Mouse (Mus musculus) T-helper 17 cell (primary cell): Measurements from ENCODE around the gene Myo15b.

Experiments used
- in situ Hi-C, 2 experiments: fragments of 300-600 bp; cut with MboI, MseI; formaldehyde crosslinking; loops; 1 replicate in 1 of 2; 2 replicates in 1 of 2; pipeline ENCODE4 v1.15.1; 2025; ENCODE audit warnings: high pct_unique_total_duplicates in 2 of 2

Gene Myo15b

GRCm38 (mm10) chr11:115859143-115859945 lies 1.1 kb downstream of the Myo15b start:
- in situ Hi-C loops, result no loop called here

GRCm38 (mm10) chr11:115863895-115864294 lies 5.7 kb downstream of the Myo15b start:
- in situ Hi-C loops, result no loop called here

- in situ Hi-C loops, result no loop called here
These were observed 11.2 kb downstream of the Myo15b start for GRCm38 (mm10) chr11:115869393-115869792.

GRCm38 (mm10) chr11:115872437-115872836 lies 14.2 kb downstream of the Myo15b start:
- in situ Hi-C loops, result no loop called here

DNA sequence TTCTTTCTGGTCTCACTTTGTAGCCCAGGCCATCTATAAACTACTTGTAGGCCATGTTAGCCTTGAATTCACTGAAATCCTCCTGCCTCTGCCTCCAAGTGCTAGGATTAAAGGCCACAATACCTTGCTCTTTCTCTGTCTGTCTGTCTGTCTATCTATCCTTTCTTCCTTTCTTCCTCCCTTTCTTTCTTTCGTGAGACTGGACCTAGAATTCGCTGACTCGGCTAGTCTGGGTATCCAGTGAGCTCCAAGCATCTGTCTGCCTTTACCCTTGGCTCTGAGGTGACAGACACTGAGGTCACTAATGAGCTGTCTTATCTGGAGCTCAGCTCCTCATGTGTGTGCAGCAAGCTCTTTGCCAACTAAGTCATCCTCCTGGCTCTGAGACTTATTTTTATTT lies 17.7 kb downstream of the Myo15b start:
- in situ Hi-C loops, result loop anchor here in 1 of 2 experiments (5.0 kb wide), 1 partner anchor 154 kb away; no protein-coding TSS in a partner anchor

DNA sequence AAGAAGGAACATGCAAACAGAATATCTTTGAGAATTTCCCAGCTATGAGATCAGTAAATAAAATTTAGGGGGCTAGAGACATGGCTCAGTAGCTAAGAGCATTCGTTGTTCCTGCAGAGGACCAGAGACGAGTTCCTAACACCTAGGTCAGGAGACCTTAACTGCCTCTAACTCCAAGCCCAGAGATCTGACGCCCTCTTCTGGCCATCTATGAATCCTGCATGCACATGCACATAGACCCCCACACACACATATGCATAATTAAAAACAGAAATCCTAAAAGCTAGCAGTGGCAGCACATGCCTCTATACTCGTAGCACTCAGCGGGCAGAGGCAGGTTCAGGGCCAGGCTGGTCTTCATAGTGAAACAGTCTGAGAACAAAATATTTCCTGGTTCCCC lies 18.2 kb downstream of the Myo15b start:
- in situ Hi-C loops, result loop anchor here in 1 of 2 experiments (5.0 kb wide), 1 partner anchor 154 kb away; no protein-coding TSS in a partner anchor

DNA sequence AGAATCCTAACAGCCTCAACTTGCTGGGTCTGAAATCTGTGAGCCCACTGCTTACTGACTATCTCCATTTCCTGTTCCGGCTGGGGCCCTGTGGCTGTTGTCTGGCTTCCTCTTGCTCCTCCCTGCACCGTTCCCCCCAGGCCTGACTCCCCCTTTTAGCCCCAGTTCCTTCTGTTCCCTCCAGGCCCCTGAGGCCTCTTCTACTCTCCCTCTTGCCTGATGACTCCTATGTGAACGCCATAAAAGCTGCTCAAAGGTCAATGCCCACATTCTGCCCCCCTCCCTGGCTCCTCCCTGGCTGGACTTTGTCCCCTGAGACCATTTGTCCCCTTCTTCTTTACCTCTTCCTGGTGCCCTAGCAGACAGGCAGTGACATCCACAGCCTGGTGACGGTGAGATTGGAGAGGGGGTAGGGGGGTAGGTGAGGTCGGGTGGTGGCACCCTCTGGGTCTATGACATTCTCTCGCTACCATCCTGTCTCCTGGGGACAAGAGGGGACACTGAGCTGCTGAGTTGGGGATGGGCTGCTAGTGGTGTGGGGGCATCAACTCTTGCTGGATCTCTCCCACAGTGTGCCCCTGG lies 19.1 kb downstream of the Myo15b start:
- in situ Hi-C loops, result loop anchor here in 1 of 2 experiments (5.0 kb wide), 1 partner anchor 155 kb away; no protein-coding TSS in a partner anchor

- in situ Hi-C loops, result loop anchor here in 1 of 2 experiments (5.0 kb wide), 1 partner anchor 156 kb away; no protein-coding TSS in a partner anchor
These were observed 19.9 kb downstream of the Myo15b start for GRCm38 (mm10) chr11:115878071-115878470.

- in situ Hi-C loops, result no loop called here
These were observed 22.8 kb downstream of the Myo15b start for GRCm38 (mm10) chr11:115881002-115881401.

- in situ Hi-C loops, result no loop called here
These were observed 25.0 kb downstream of the Myo15b start for GRCm38 (mm10) chr11:115883251-115883650.

- in situ Hi-C loops, result no loop called here
These were observed 26.2 kb downstream of the Myo15b start for GRCm38 (mm10) chr11:115884361-115884760.

GRCm38 (mm10) chr11:115885281-115885680 lies 27.1 kb downstream of the Myo15b start:
- in situ Hi-C loops, result no loop called here

DNA sequence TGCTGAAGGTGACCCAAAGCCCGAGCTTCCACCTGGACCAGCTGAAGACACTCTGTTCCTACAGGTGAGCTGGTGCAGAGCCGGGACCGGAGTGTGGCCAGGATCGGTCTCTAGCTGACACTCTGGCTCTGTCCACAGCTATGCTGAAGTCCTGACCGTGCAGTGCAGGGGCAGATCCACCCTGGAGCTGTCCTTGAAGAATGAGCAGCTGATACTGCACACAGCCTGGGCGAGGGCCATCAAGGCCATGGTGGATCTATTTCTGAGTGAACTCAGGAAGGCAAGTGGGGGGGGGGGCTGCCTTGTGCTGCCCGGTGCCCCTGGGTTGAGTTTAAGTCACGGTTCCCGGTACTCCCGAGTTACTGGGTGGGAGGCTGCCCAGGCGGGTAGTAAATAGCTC lies 28.2 kb downstream of the Myo15b start:
- in situ Hi-C loops, result no loop called here

DNA sequence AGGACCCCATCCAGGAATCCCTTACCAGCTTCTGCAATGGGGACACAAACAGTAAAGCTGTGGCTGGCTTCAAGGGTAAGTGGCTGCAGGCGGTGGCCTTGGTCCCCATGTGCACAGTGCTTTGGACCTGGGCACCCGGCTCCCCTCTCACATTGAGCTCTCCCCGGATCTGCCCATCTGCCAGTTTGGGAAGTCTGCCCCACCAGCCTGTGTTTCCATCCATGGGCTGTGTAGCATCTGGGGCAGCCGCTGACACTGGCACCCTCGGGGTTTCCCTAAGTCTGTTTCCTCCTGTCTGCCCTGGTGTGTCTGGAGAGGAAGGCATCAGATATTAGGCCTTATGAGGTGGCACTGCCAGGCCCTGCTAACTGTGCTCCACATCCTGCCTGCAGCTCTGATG lies 29.8 kb downstream of the Myo15b start:
- in situ Hi-C loops, result no loop called here

GRCm38 (mm10) chr11:115889159-115889558 lies 31.0 kb downstream of the Myo15b start:
- in situ Hi-C loops, result no loop called here

GRCm38 (mm10) chr11:115892213-115892612 lies 34.0 kb downstream of the Myo15b start:
- in situ Hi-C loops, result loop anchor here in 1 of 2 experiments (10.0 kb wide), 1 partner anchor 563 kb away; no protein-coding TSS in a partner anchor

DNA sequence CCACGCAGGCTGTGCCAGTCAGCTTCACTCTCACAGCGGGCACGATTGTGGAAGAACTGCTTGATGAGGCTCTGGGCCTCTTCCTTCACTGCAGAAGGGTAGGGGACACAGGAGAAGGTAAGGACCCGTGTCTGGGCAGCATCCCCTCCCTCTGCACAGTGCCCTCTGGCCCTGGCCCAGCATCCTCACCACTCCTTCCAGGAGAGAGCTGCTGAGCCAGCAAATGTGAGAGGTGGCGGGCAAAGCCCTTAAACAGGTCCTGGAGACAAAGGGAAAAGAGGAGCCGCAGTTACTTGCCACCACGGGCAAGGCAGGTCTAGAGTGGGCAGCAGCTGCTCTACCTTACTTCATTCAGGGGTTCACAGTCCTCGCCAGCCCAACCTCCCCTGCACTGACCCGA lies 34.9 kb downstream of the Myo15b start:
- in situ Hi-C loops, result loop anchor here in 1 of 2 experiments (10.0 kb wide), 1 partner anchor 562 kb away; no protein-coding TSS in a partner anchor

DNA sequence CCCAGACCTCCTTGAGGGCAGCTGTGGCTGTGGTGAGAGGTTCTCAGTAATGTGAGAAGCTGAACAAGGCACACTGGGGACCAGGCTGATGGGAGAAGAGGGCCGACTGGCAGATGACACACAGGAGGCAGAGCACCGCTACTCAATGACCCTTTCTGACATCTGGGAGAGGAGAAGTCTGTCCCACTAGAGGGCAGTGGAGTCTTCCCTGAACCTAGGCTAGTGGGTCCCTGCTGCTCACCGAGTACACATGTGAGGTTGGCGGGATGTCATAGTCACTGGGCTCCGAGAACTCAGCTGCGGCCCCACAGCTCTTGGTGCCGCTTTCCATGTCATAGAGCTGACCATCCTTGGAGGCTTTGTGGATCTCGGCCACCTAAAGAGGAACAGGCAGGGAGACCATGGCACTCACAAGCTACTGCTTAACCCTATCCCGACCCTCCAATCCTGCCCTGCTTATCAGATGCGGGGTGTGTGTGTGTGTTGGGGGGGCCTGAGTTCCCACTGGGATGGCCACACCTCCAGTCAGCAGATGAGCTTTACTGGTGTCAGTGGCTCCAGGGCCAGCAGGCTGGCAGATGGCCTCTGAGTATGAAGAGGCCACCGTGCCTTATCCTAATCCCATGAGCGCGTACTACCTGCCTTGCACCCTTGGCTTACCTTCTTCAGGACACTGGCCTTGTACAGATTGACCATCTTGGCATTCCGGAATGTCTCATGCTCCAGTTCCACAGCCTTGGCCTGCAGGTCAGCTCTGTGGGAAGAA lies 36.7 kb downstream of the Myo15b start:
- in situ Hi-C loops, result loop anchor here in 1 of 2 experiments (10.0 kb wide), 1 partner anchor 560 kb away; no protein-coding TSS in a partner anchor

GRCm38 (mm10) chr11:115898446-115898845 lies 40.2 kb downstream of the Myo15b start:
- in situ Hi-C loops, result loop anchor here in 1 of 2 experiments (10.0 kb wide), 1 partner anchor 556 kb away; no protein-coding TSS in a partner anchor

- in situ Hi-C loops, result loop anchor here in 1 of 2 experiments (10.0 kb wide), 1 partner anchor 556 kb away; no protein-coding TSS in a partner anchor
These were observed 40.7 kb downstream of the Myo15b start for GRCm38 (mm10) chr11:115898886-115899285.

DNA sequence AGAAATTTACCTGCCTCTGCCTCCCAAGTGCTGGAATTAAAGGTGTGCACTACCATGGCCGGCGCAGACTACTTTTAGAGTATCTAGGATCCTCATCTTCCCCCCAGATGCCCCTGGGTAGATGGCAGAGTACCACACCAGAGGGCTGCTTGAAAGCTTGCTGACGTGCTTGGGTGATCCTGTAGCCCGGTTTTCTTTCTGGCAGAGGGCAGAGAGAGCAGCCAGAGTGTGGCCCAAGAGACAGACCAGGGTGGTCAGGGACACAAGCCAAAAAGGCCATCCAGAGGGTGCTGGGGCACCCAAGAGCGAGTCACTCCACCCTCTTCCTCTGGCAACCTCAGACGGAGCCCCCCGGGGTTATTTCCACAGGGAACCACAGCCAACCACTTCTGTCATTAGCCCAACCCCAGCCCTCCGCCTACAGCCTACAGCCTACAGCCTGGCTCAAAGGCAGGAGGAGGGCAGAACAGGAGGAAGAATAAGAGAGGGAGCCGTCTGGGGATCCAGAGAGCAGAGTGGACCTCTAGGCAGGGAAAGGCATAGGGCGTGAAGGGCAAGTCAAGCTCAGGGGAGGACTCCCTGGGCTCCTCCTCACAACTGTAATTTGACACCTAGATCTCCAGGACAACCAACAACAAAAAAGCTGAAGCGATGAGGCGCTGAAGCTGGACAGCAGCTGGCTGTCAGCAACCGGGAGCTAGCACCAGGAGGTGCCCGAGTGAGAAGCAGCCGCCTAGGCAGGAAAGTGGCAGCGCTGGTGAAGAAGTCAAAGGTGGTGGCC lies 41.5 kb downstream of the Myo15b start, which contains the start of gene Smim5:
Smim5 (plus strand) TSS at position 481 of the 781 bp plus-strand sequence.
- in situ Hi-C loops, result loop anchor here in 1 of 2 experiments (10.0 kb wide), 1 partner anchor 555 kb away; no protein-coding TSS in a partner anchor
